Mouse (Mus musculus) left cerebral cortex, postnatal 25 days (tissue): ENCODE measurements at regions not wholly inside any gene's neighbourhood (a gene's known extent, or its start where the extent isn't known, plus 50 kb on each side); places are given as distances from the start of the nearest gene placed in this dataset.
"Not testable (repeated sequence)": the region's sequence is repeated elsewhere in the genome, so short reads cannot be mapped to it uniquely, and the experiment has no call there.

Experiments
- DNase-seq, 2 experiments: peaks; one replicate each; pipeline ENCODE4 v3.0.0; 2022; ENCODE audit warnings: low spot score in 2 of 2, mixed read lengths in 1 of 2
- intact Hi-C: fragments of 180-260 bp; cut with DNase I; formaldehyde crosslinking; loops from one replicate; pipeline ENCODE4 v1.15.1; 2025

- peak; percentile 4 to 51 for DNase-seq
- intact Hi-C loops, result loop anchor here (2.0 to 5.0 kb wide), 2 partner anchors 111 to 269 kb away; partner anchors contain the start of gene Grin3a
These were observed 112.7 kb upstream of the Grin3a start for GRCm38 (mm10) chr4:49958275-49958674.

GRCm38 (mm10) chr4:49956855-49957254, 111.3 kb upstream of the Grin3a start:
- intact Hi-C loops, result loop anchor here (5.0 kb wide), 1 partner anchor 110 kb away; the partner anchor contains the start of gene Grin3a
- no peak for DNase-seq

GRCm38 (mm10) chr4:49946306-49946705, 100.8 kb upstream of the Grin3a start:
- intact Hi-C loops, result no loop called here
- no peak for DNase-seq

- intact Hi-C loops, result no loop called here
- no peak for DNase-seq
These were observed 91.9 kb upstream of the Grin3a start for GRCm38 (mm10) chr4:49937471-49937870.

GRCm38 (mm10) chr4:49929636-49930035, 84.1 kb upstream of the Grin3a start:
- intact Hi-C loops, DNase-seq: not testable (repeated sequence)

- intact Hi-C loops, result no loop called here
- no peak for DNase-seq
These were observed 81.5 kb upstream of the Grin3a start for GRCm38 (mm10) chr4:49927045-49927444.

GRCm38 (mm10) chr4:49914221-49914620, 68.7 kb upstream of the Grin3a start:
- DNase-seq, result no peak
- intact Hi-C loops, result no loop called here

GRCm38 (mm10) chr4:49913636-49914035, 68.1 kb upstream of the Grin3a start:
- intact Hi-C loops, result no loop called here

More at GRCm38 (mm10) chr4:49913636-49914035, 68.1 kb upstream of the Grin3a start:
- DNase-seq, result peak; percentile 25 to 64
